8 mouse cellular contexts compared by ENCODE assay signal in the genomic region with DNA sequence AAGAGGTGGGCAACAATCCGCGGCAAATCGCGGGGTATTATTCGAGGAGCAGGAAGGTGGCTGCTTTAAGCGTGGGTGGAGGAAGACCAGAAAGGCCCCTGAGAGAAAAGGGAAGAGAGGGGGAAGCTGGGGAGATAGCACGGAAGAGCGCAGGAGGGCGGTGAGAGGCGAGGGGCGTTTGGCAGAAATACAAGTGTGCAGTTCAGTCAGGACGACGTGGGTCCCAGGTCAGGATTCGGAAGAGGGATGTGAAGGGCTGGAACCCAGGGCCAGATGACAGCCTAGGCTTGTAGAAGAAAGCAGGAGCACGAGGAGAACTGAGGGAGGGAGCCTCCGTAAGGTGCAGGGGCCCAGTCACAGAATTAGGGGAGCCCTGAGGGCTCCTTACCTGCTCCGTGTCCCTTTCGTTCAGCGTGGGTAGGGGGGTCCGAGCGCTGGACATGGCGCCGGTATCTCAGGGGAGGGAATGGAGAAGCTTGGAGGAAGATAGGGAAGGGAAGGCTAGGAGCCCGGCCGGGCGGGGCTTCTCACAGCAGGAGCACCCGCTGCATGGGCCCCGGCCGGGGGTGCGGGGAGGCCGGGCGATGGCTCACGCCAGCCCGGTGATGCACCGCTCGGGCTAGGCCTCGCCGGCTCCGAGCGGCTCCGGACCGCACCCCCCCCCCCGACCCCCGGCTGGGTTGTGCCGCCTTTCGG. TPM values are rescaled to one million over a fixed set of nuclear protein-coding genes. Genes with fewer than 3 reads are reported as not detected.
DNase-seq lines count a peak whose midpoint lies in the region; ATAC-seq and TF ChIP-seq lines count a peak whose summit lies in the region.

No protein-coding gene starts in this region.

- peak overlapping the region; percentile 89 for H3K4me2 ChIP-seq in heart, postnatal 0 days (ENCODE audit: low read depth, low read length)
- peak overlapping the region; percentile 94 for H3K4me2 ChIP-seq in liver, embryonic 12.5 days

- WGBS in heart, postnatal 0 days, result under 1% methylated on average over 24 of the region's 46 CpGs
- under 1% methylated on average over 35 of the region's 46 CpGs for WGBS in liver, embryonic 12.5 days (ENCODE audit: insufficient replicate concordance)

- no peaks in the 10 kb centered on the region for H3K27me3 ChIP-seq in heart, postnatal 0 days (ENCODE audit: control insufficient read depth, insufficient read depth, low read length)
- no peaks in the 10 kb centered on the region for H3K27me3 ChIP-seq in liver, embryonic 12.5 days (replicated peaks)

- no peak for TF ChIP-seq EP300 in heart, postnatal 0 days (IDR thresholded peaks at IDR 0.05; ENCODE audit: low read depth)

- ATAC-seq in heart, postnatal 0 days (ENCODE audit: insufficient read depth, low read depth), result peak; percentile 56
- peak; percentile 75 for ATAC-seq in liver, embryonic 12.5 days

- no peak for TF ChIP-seq CTCF in heart, postnatal 0 days (IDR thresholded peaks at IDR 0.05; ENCODE audit: low read depth)

- H3K27ac ChIP-seq in heart, postnatal 0 days (ENCODE audit: low read depth), result peak overlapping the region; percentile 90
- peak overlapping the region; percentile 93 for H3K27ac ChIP-seq in liver, embryonic 12.5 days

- DNase-seq in gastrocnemius, postnatal 14 days, result peak; percentile 11
- no peak for DNase-seq in gastrocnemius, postnatal 10 days
- DNase-seq in spleen, postnatal 36 days (ENCODE audit: low spot score in 2 of 2), result peak; percentile 34 to 36
- DNase-seq in spleen, postnatal 14 days (ENCODE audit: low spot score in 2 of 2), result no peak
- DNase-seq in heart, postnatal 0 days (ENCODE audit: low spot score), result no peak
- peak; percentile 32 for DNase-seq in skeletal muscle tissue, adult 2 months (ENCODE audit: low read depth, low spot score)
- no peak for DNase-seq in urinary bladder, postnatal 10 days (ENCODE audit: low spot score)

- peak overlapping the region; percentile 98 for H3K9ac ChIP-seq in heart, postnatal 0 days (replicated peaks; ENCODE audit: low read depth, low read length)
- H3K9ac ChIP-seq in liver, embryonic 12.5 days, result peak overlapping the region; percentile 95

- H3K36me3 ChIP-seq in heart, postnatal 0 days (replicated peaks; ENCODE audit: control insufficient read depth, insufficient read depth, low read length), result no peaks in the 10 kb centered on the region
- peaks cover 8% of the 10 kb centered on the region; the same call in 1 of the 2 replicates for H3K36me3 ChIP-seq in liver, embryonic 12.5 days

- intact Hi-C loops in gastrocnemius, postnatal 14 days (cut with DNase I; ENCODE audit: low total_unique reads), result loop anchor here (5.0 kb wide), 1 partner anchor 64 kb away; no protein-coding TSS in a partner anchor

- H3K4me3 ChIP-seq in heart, postnatal 0 days (ENCODE audit: low read depth, low read length), result peak overlapping the region; percentile 95
- H3K4me3 ChIP-seq in liver, embryonic 12.5 days, result peak overlapping the region; percentile 91

- H3K9me3 ChIP-seq in heart, postnatal 0 days (replicated peaks; ENCODE audit: control insufficient read depth, low read length), result no peaks in the 10 kb centered on the region
- H3K9me3 ChIP-seq in liver, embryonic 12.5 days (replicated peaks), result no peaks in the 10 kb centered on the region

- peaks cover 47% of the 10 kb centered on the region for H3K4me1 ChIP-seq in heart, postnatal 0 days (ENCODE audit: control insufficient read depth, insufficient read depth)
- H3K4me1 ChIP-seq in liver, embryonic 12.5 days, result peaks cover 58% of the 10 kb centered on the region

RNA-seq across cellular contexts. Expression of gene Mark2, which starts 0.7 kb away (rescaled TPM):
- total RNA-seq in gastrocnemius, postnatal 14 days (2021), result 10 to 100 TPM; 27.7 to 34.1 TPM
- total RNA-seq in gastrocnemius, postnatal 10 days (2021), result 10 to 100 TPM; 38.2 to 45.8 TPM
- total RNA-seq in heart, postnatal 0 days (2014; rRNA removed; ENCODE audit: low replicate concordance), result 33.6 and 35.2 TPM in 2 replicates
- 17.8 and 19.3 TPM in 2 replicates for polyA plus RNA-seq in heart, postnatal 0 days (2015; fragmentation: Nextera tagmentation; extraction: Ambion mirVana)
- 41.3 and 42.0 TPM in 2 replicates for polyA plus RNA-seq in liver, embryonic 12.5 days (2016; fragmentation: Nextera tagmentation; extraction: Ambion mirVana)

RNA-seq across cellular contexts. Expression of gene Spindoc, which starts 41.9 kb away (rescaled TPM):
- 1 to 10 TPM; 9.4 to 9.5 TPM for total RNA-seq in gastrocnemius, postnatal 14 days (2021)
- total RNA-seq in gastrocnemius, postnatal 10 days (2021), result 10 to 100 TPM; 11.8 to 17.2 TPM
- total RNA-seq in heart, postnatal 0 days (2014; rRNA removed; ENCODE audit: low replicate concordance), result 22.0 and 38.7 TPM in 2 replicates
- 11.7 and 13.7 TPM in 2 replicates for polyA plus RNA-seq in heart, postnatal 0 days (2015; fragmentation: Nextera tagmentation; extraction: Ambion mirVana)
- 10.3 and 10.8 TPM in 2 replicates for polyA plus RNA-seq in liver, embryonic 12.5 days (2016; fragmentation: Nextera tagmentation; extraction: Ambion mirVana)

Comparison
In these comparisons a context has a peak if more than half of its experiments do, and no peak if none do; other contexts are left out.
1. DNase-seq: peak in gastrocnemius, postnatal 14 days (single experiment), spleen, postnatal 36 days (2 of 2) and skeletal muscle tissue, adult 2 months (single experiment); none in gastrocnemius, postnatal 10 days (single experiment), spleen, postnatal 14 days (0 of 2), heart, postnatal 0 days (single experiment) and urinary bladder, postnatal 10 days (single experiment).